Mouse (Mus musculus) heart, adult 2 months (tissue): Measurements from ENCODE around the gene Cytip. TPM values are rescaled to one million over a fixed set of nuclear protein-coding genes. Genes with fewer than 3 reads are reported as not detected.
"Not testable (repeated sequence)": the region's sequence is repeated elsewhere in the genome, so short reads cannot be mapped to it uniquely, and the experiment has no call there.

ENCODE experiments used
- DNase-seq, 2 experiments: peaks; one replicate each; pipeline ENCODE4 v3.0.0; 2021
- H3K27ac ChIP-seq: fragments of 200-600 bp; 2 replicates; pipeline ENCODE4 v1.8.1; 2022
- H3K27me3 ChIP-seq: fragments of 200-500 bp; 2 replicates; pipeline ENCODE4 v1.6.1; 2012; ENCODE audit warnings: mild to moderate bottlenecking, low read length, inconsistent platforms, mixed read lengths; ENCODE audit not compliant: control insufficient read depth, insufficient read depth
- H3K36me3 ChIP-seq: fragments of 200-500 bp; 2 replicates; pipeline ENCODE4 v1.6.1; 2012; ENCODE audit warnings: low read length, inconsistent platforms; ENCODE audit not compliant: control insufficient read depth, insufficient read depth
- H3K4me1 ChIP-seq: fragments of 200-500 bp; 2 replicates; pipeline ENCODE4 v1.6.1; 2011; ENCODE audit warnings: low read length; ENCODE audit not compliant: control insufficient read depth, insufficient read depth
- H3K4me3 ChIP-seq: fragments of 200-600 bp; 2 replicates; pipeline ENCODE4 v1.8.1; 2022
- H3K79me2 ChIP-seq: fragments of 200-500 bp; replicated peaks from 2 replicates; pipeline ENCODE4 v1.6.1; 2012; ENCODE audit warnings: mild to moderate bottlenecking, inconsistent platforms, low read length, moderate library complexity, mixed read lengths; ENCODE audit not compliant: control insufficient read depth, insufficient read depth
- H3K9ac ChIP-seq: fragments of 200-500 bp; 2 replicates; pipeline ENCODE4 v1.6.1; 2012; ENCODE audit warnings: low read depth, mild to moderate bottlenecking, control low read depth, inconsistent platforms, low read length, mixed read lengths
- CTCF ChIP-seq: fragments of 200-600 bp; IDR thresholded peaks from 2 replicates; pipeline ENCODE4 v1.8.1; 2022; ENCODE audit warnings: antibody characterized with exemption, mild to moderate bottlenecking, moderate library complexity
- EP300 ChIP-seq: fragments of 200-500 bp; IDR thresholded peaks from 2 replicates; pipeline ENCODE4 v1.6.1; 2011; ENCODE audit warnings: low read depth, low read length, control low read depth; ENCODE audit not compliant: insufficient read depth
- POLR2A ChIP-seq: fragments of 200-500 bp; IDR thresholded peaks from 2 replicates; pipeline ENCODE4 v1.6.1; 2011; ENCODE audit warnings: mild to moderate bottlenecking, low read depth, low read length, control low read depth; ENCODE audit not compliant: insufficient read depth
- WGBS: fragments of 180-500 bp; shearing (Covaris S2); methylation state at CpG from one replicate; pipeline ENCODE4 v1.1.7; 2018; 5-methylcytosine and 5-hydroxymethylcytosine counted together
- intact Hi-C: fragments of 180-260 bp; cut with DNase I; formaldehyde crosslinking; loops from one replicate; pipeline ENCODE4 v1.15.1; 2025
- polyA plus RNA-seq: library from polyadenylated mRNA; depleted of rRNA; stranded (reverse); fragments of >200 nt; gene quantifications from 2 replicates; pipeline ENCODE4 v1.2.3, GENCODE M21; 2012; rRNA removed
- total RNA-seq, 2 experiments: library from RNA; stranded (reverse); gene quantifications; 2 replicates each; pipeline ENCODE4 v1.2.3; 2021

The Cytip gene
- total and polyA plus RNA-seq, 3 experiments = 1.3 to 5.7 (median 2.5) TPM

DNA sequence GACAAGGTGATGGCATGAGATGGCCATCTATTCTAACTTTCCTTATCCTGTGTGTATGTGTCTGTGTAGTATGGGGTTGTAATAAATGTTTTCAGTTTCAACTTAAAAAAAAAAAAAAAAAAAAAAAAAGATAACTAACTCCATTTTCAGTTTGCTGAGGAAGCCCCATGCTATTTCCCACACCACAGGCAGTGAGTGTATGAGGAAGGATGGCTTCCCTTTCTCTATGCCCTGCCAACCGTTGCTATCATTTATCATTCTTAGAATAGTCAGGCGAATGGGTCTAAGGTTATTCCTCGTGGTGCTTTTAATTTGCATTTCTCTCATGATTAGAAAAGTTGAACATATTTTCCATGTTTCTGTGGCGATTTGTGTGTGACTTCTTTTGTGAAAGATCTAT, 84.2 kb downstream of the Cytip start:
- no peaks in the 10 kb centered on the region for H3K27me3 ChIP-seq
- intact Hi-C loops = no loop called here
- no peaks in the 10 kb centered on the region for H3K36me3 ChIP-seq
- no peaks in the 10 kb centered on the region for H3K4me1 ChIP-seq
- no peak overlapping the region for H3K4me3 ChIP-seq
- no peaks in the 10 kb centered on the region for H3K79me2 ChIP-seq
- no peak for TF ChIP-seq EP300
- no peak for TF ChIP-seq POLR2A
- TF ChIP-seq CTCF = no peak
- DNase-seq = no peak
- no peak overlapping the region for H3K27ac ChIP-seq
- H3K9ac ChIP-seq = no peak overlapping the region
- 66% methylated on average over 4 of the region's 4 CpGs for WGBS

DNA sequence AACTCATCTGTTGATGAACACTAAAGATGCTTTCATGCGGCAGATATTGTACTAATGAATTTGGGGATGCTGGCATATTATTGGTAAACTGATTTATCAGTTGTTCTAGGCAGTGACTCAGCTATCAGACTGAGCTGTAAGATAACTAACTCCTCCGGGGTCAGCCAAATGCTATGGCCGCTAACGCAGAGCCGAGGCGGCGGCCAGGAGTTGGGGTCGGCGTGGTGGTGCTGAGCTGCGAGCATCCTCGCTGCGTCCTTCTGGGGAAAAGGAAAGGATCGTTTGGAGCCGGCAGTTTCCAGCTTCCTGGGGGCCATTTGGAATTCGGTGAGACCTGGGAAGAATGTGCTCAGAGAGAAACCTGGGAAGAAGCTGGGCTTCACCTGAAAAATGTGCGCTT, 87.4 kb downstream of the Cytip start:
- H3K27ac ChIP-seq, H3K27me3 ChIP-seq, H3K4me3 ChIP-seq, intact Hi-C loops, H3K79me2 ChIP-seq, H3K9ac ChIP-seq, DNase-seq, H3K4me1 ChIP-seq, H3K36me3 ChIP-seq: not testable (repeated sequence)
- WGBS = 81% methylated on average over 16 of the region's 16 CpGs

- H3K27ac ChIP-seq = no peak overlapping the region
- H3K36me3 ChIP-seq = no peaks in the 10 kb centered on the region
- DNase-seq = no peak
- WGBS = 76% methylated on average over 6 of the region's 6 CpGs
- TF ChIP-seq CTCF (no peak), EP300 (no peak), POLR2A (no peak)
- no peaks in the 10 kb centered on the region for H3K27me3 ChIP-seq
- intact Hi-C loops = no loop called here
- H3K4me3 ChIP-seq = no peak overlapping the region
- H3K9ac ChIP-seq = no peak overlapping the region
- no peaks in the 10 kb centered on the region for H3K79me2 ChIP-seq
- H3K4me1 ChIP-seq = no peaks in the 10 kb centered on the region
Measured at GRCm38 (mm10) chr2:58107046-58107445, 88.3 kb downstream of the Cytip start.

DNA sequence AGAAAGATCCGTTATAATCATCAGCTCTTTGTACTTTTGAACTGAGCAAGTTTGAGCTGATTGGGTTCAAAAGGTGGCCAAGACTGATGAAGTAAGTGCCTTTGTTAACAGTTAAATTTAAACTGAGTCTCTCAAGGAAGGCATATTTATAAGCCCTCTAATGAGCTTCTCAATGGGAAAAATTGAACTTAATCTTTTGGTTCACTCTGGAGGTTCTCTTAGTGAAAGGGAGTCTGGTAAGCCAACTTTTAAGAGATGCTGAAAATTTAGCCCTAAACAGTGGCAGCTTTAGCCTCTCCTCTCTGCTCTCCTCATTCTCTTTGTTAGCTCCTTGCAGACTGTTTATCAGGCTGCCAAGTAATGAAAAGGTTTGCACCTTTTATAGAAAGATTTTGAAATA, 100.5 kb downstream of the Cytip start:
- Histone ChIP-seq H3K4me1 (no peaks in the 10 kb centered on the region), H3K79me2 (no peaks in the 10 kb centered on the region), H3K36me3 (no peaks in the 10 kb centered on the region), H3K9ac (no peak overlapping the region), H3K27ac (no peak overlapping the region), H3K4me3 (no peak overlapping the region), H3K27me3 (no peaks in the 10 kb centered on the region)
- intact Hi-C loops = no loop called here
- TF ChIP-seq EP300 (no peak), CTCF (no peak), POLR2A (no peak)
- WGBS = 74% methylated on average over 1 of the region's 1 CpGs
- DNase-seq = no peak

GRCm38 (mm10) chr2:58086420-58086819, 108.9 kb downstream of the Cytip start:
- no peaks in the 10 kb centered on the region for H3K36me3 ChIP-seq
- no peak for DNase-seq
- H3K9ac ChIP-seq = no peak overlapping the region
- intact Hi-C loops = no loop called here
- 82% methylated on average over 1 of the region's 1 CpGs for WGBS
- no peaks in the 10 kb centered on the region for H3K27me3 ChIP-seq
- no peaks in the 10 kb centered on the region for H3K79me2 ChIP-seq
- H3K27ac ChIP-seq = no peak overlapping the region
- H3K4me3 ChIP-seq = no peak overlapping the region
- TF ChIP-seq EP300 (no peak), CTCF (no peak), POLR2A (no peak)
- H3K4me1 ChIP-seq = no peaks in the 10 kb centered on the region

GRCm38 (mm10) chr2:58079849-58080248, 115.5 kb downstream of the Cytip start:
- 0% methylated on average over 1 of the region's 1 CpGs for WGBS
- no peak overlapping the region for H3K27ac ChIP-seq
- H3K9ac ChIP-seq = no peak overlapping the region
- H3K36me3 ChIP-seq = no peaks in the 10 kb centered on the region
- no peaks in the 10 kb centered on the region for H3K4me1 ChIP-seq
- no peaks in the 10 kb centered on the region for H3K79me2 ChIP-seq
- no peaks in the 10 kb centered on the region for H3K27me3 ChIP-seq
- no peak for DNase-seq
- H3K4me3 ChIP-seq = no peak overlapping the region
- TF ChIP-seq POLR2A (no peak), EP300 (no peak), CTCF (no peak)
- intact Hi-C loops = no loop called here

Other genes with a start within 250 kb of the Cytip start
- not detected for gene Galnt5, start 197.6 kb downstream of the Cytip start, total RNA-seq
- gene Galnt5, start 197.6 kb downstream of the Cytip start, polyA plus RNA-seq = 0.04 TPM in 1 of 2 replicates, not detected in the other
- not detected for gene Ermn, start 142.7 kb downstream of the Cytip start, total RNA-seq
- gene Ermn, start 142.7 kb downstream of the Cytip start, polyA plus RNA-seq = not detected in 2 replicates
- gene Acvr1c, start 162.4 kb upstream of the Cytip start, total RNA-seq = under 1 TPM; 0.39 to 0.59 TPM
- 0.38 and 0.41 TPM in 2 replicates for gene Acvr1c, start 162.4 kb upstream of the Cytip start, polyA plus RNA-seq